Mouse (Mus musculus): ENCODE measurements around the gene Ubash3a.

- TF ChIP-seq CTCF (IDR thresholded peaks at IDR 0.05; ENCODE audit: control insufficient read depth, insufficient read depth, insufficient replicate concordance, low read depth, low read length) (no peak), POLR2A (IDR thresholded peaks at IDR 0.05; ENCODE audit: control insufficient read depth, low read depth, low read length) (no peak)
These were observed 78.8 kb downstream of the Ubash3a start, which contains the start of gene Slc37a1 for GRCm38 (mm10) chr17:31286492-31286891.

Data from testis, adult 2 months (tissue).